Mouse (Mus musculus) G1E (cell line): ENCODE results near the gene Sox12.

ENCODE experiments used
- CTCF ChIP-seq: IDR thresholded peaks from 2 replicates; pipeline ENCODE4 v1.5.1; 2012; ENCODE audit warnings: low read depth, low read length, inconsistent platforms, mixed read lengths
- GATA1 ChIP-seq: IDR thresholded peaks from 2 replicates; pipeline ENCODE4 v1.6.1; 2012; ENCODE audit warnings: borderline replicate concordance, low read length, inconsistent platforms, mixed read lengths
- GATA2 ChIP-seq: IDR thresholded peaks from 2 replicates; pipeline ENCODE4 v1.6.1; 2012; ENCODE audit warnings: low read depth, low read length, inconsistent platforms, borderline replicate concordance
- POLR2AphosphoS5 ChIP-seq: IDR thresholded peaks from 2 replicates; pipeline ENCODE4 v1.6.1; 2012; ENCODE audit warnings: low read depth, low read length, inconsistent platforms; ENCODE audit not compliant: insufficient replicate concordance
- TAL1 ChIP-seq: conservative IDR thresholded peaks from 2 replicates; pipeline ENCODE4 v1.6.1; 2012; ENCODE audit warnings: low read depth, low read length, inconsistent platforms, mixed read lengths

DNA sequence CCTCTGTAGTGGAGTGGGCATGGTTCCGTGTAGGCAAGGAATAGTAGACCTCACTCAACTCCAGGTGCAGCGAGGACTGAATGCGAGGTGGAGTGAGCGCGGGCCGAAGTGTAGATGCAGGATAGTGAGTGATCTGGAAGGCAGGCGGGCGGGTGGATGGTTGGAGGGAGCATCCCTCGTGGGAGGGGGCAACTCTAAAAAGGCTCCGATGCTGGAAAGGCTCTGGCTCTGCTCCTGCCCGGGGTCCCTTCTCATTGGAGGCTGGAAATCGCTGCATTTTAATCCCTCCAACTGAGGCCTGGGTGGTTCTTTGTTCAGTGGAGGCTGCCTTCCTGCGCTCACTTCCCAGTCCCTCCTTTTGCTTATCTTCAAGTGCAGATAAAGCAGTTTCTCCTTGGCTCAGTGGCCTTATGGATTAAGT is 1.3 kb upstream of the Sox12 start:
- TF ChIP-seq CTCF (no peak), GATA1 (no peak), TAL1 (no peak), POLR2AphosphoS5 (no peak), GATA2 (no peak)
